Mouse (Mus musculus) E14TG2a.4 (cell line): ENCODE data around the gene Prkce.

Source experiments
- H3K27me3 ChIP-seq: 2 replicates; pipeline ENCODE4 v1.6.1; 2014; ENCODE audit warnings: low read length, control low read depth; ENCODE audit not compliant: insufficient read depth
- H3K36me3 ChIP-seq: 2 replicates; pipeline ENCODE4 v1.6.1; 2014; ENCODE audit warnings: low read length, control low read depth; ENCODE audit not compliant: insufficient read depth
- H3K4me1 ChIP-seq: replicated peaks from 2 replicates; pipeline ENCODE4 v1.6.1; 2014; ENCODE audit warnings: low read depth, low read length, control low read depth
- H3K4me3 ChIP-seq: replicated peaks from 2 replicates; pipeline ENCODE4 v1.5.1; 2014; ENCODE audit warnings: mild to moderate bottlenecking, low read length
- H3K9me3 ChIP-seq: 2 replicates; pipeline ENCODE4 v1.6.1; 2014; ENCODE audit warnings: low read length, control low read depth
- CTCF ChIP-seq: conservative IDR thresholded peaks from 2 replicates; pipeline ENCODE4 v1.5.1; 2014; ENCODE audit warnings: low read length
- NANOG ChIP-seq: IDR thresholded peaks from 2 replicates; pipeline ENCODE4 v1.6.1; 2014; ENCODE audit warnings: borderline replicate concordance, low read length, mixed read lengths
- POU5F1 ChIP-seq: IDR thresholded peaks from 2 replicates; pipeline ENCODE4 v1.6.1; 2014; ENCODE audit warnings: low read length, borderline replicate concordance

The Prkce gene

GRCm38 (mm10) chr17:86527298-86527697, 359.7 kb downstream of the Prkce start:
- H3K4me3 ChIP-seq, result no peak overlapping the region
- H3K4me1 ChIP-seq, result no peaks in the 10 kb centered on the region
- H3K36me3 ChIP-seq, result no peaks in the 10 kb centered on the region
- no peaks in the 10 kb centered on the region for H3K9me3 ChIP-seq
- H3K27me3 ChIP-seq, result no peaks in the 10 kb centered on the region
- no peak for TF ChIP-seq CTCF
- TF ChIP-seq NANOG, result no peak
- TF ChIP-seq POU5F1, result no peak

GRCm38 (mm10) chr17:86529003-86529402, 361.4 kb downstream of the Prkce start:
- no peaks in the 10 kb centered on the region for H3K36me3 ChIP-seq
- TF ChIP-seq CTCF, result no peak
- TF ChIP-seq NANOG, result no peak
- TF ChIP-seq POU5F1, result no peak

GRCm38 (mm10) chr17:86529411-86529810, 361.8 kb downstream of the Prkce start:
- Histone ChIP-seq H3K36me3 (no peaks in the 10 kb centered on the region), H3K27me3 (no peaks in the 10 kb centered on the region), H3K4me3 (no peak overlapping the region), H3K9me3 (no peaks in the 10 kb centered on the region), H3K4me1 (peaks cover 6% of the 10 kb centered on the region; the same call in 1 of the 2 replicates)
- TF ChIP-seq CTCF (no peak), POU5F1 (no peak), NANOG (no peak)

More at GRCm38 (mm10) chr17:86529003-86529402, 361.4 kb downstream of the Prkce start:
- peaks cover 6% of the 10 kb centered on the region; the same call in 1 of the 2 replicates for H3K4me1 ChIP-seq
- H3K9me3 ChIP-seq, result no peaks in the 10 kb centered on the region
- no peaks in the 10 kb centered on the region for H3K27me3 ChIP-seq
- no peak overlapping the region for H3K4me3 ChIP-seq

GRCm38 (mm10) chr17:86531231-86531630, 363.6 kb downstream of the Prkce start:
- no peak for TF ChIP-seq NANOG
- no peak for TF ChIP-seq CTCF
- no peak for TF ChIP-seq POU5F1
- Histone ChIP-seq H3K36me3 (no peaks in the 10 kb centered on the region), H3K27me3 (no peaks in the 10 kb centered on the region), H3K4me3 (no peak overlapping the region), H3K4me1 (peaks cover 9% of the 10 kb centered on the region), H3K9me3 (no peaks in the 10 kb centered on the region)

GRCm38 (mm10) chr17:86532783-86533548, 365.4 kb downstream of the Prkce start:
- H3K27me3 ChIP-seq, result no peaks in the 10 kb centered on the region
- no peaks in the 10 kb centered on the region for H3K36me3 ChIP-seq
- H3K4me3 ChIP-seq, result 0 out of 2 replicates have a peak overlapping the region, but pooled peaks have one; percentile 17
- TF ChIP-seq POU5F1 (no peak), CTCF (no peak), NANOG (no peak)
- H3K4me1 ChIP-seq, result peaks cover 15% of the 10 kb centered on the region
- no peaks in the 10 kb centered on the region for H3K9me3 ChIP-seq

- no peaks in the 10 kb centered on the region for H3K9me3 ChIP-seq
- H3K27me3 ChIP-seq, result no peaks in the 10 kb centered on the region
- no peak overlapping the region for H3K4me3 ChIP-seq
- TF ChIP-seq CTCF (no peak), NANOG (no peak), POU5F1 (no peak)
- peaks cover 15% of the 10 kb centered on the region for H3K4me1 ChIP-seq
- H3K36me3 ChIP-seq, result no peaks in the 10 kb centered on the region
Measured at GRCm38 (mm10) chr17:86533549-86533851, 365.9 kb downstream of the Prkce start.

- TF ChIP-seq CTCF, result no peak
- no peak for TF ChIP-seq POU5F1
- TF ChIP-seq NANOG, result no peak
- no peaks in the 10 kb centered on the region for H3K9me3 ChIP-seq
- no peaks in the 10 kb centered on the region for H3K36me3 ChIP-seq
- H3K27me3 ChIP-seq, result no peaks in the 10 kb centered on the region
- H3K4me1 ChIP-seq, result peaks cover 15% of the 10 kb centered on the region
- no peak overlapping the region for H3K4me3 ChIP-seq
Measured at GRCm38 (mm10) chr17:86535096-86535495, 367.5 kb downstream of the Prkce start.

GRCm38 (mm10) chr17:86535827-86536656, 368.5 kb downstream of the Prkce start:
- Histone ChIP-seq H3K36me3 (no peaks in the 10 kb centered on the region), H3K4me1 (peaks cover 15% of the 10 kb centered on the region), H3K9me3 (no peaks in the 10 kb centered on the region), H3K27me3 (no peaks in the 10 kb centered on the region), H3K4me3 (no peak overlapping the region)
- no peak for TF ChIP-seq POU5F1
- peak; percentile 86 for TF ChIP-seq CTCF
